Mouse (Mus musculus): ENCODE results near the gene Gimap3.

GRCm38 (mm10) chr6:48801897-48802296 lies 31.2 kb upstream of the Gimap3 start:
- TF ChIP-seq CTCF (IDR thresholded peaks at IDR 0.05; ENCODE audit: control insufficient read depth, insufficient read depth, low read length) (no peak), POLR2A (IDR thresholded peaks at IDR 0.05; ENCODE audit: borderline replicate concordance, control insufficient read depth, low read depth, low read length) (no peak)
